Mouse (Mus musculus) midbrain, embryonic 12.5 days (tissue): Measurements from ENCODE around the gene Gngt2. TPM values are rescaled to one million over a fixed set of nuclear protein-coding genes. Genes with fewer than 3 reads are reported as not detected.
"Not testable (repeated sequence)": the region's sequence is repeated elsewhere in the genome, so short reads cannot be mapped to it uniquely, and the experiment has no call there.

Experiments used
- ATAC-seq: fragments of 200-750 bp; cut with Nextera tagmentation; 2 replicates; pipeline ENCODE4 v1.8.0; 2017; ENCODE audit warnings: low read depth, moderate TSS enrichment, moderate library complexity; ENCODE audit not compliant: low FRiP score
- H3K27ac ChIP-seq: fragments of 300-500 bp; sonication (generic); replicated peaks from 2 replicates; pipeline ENCODE4 v1.5.1; 2016; ENCODE audit warnings: mild to moderate bottlenecking
- H3K27me3 ChIP-seq: fragments of 300-500 bp; sonication (generic); 2 replicates; pipeline ENCODE4 v1.6.1; 2016; ENCODE audit warnings: mild to moderate bottlenecking
- H3K36me3 ChIP-seq: fragments of 300-500 bp; sonication (generic); 2 replicates; pipeline ENCODE4 v1.6.1; 2016
- H3K4me1 ChIP-seq: fragments of 300-500 bp; sonication (generic); 2 replicates; pipeline ENCODE4 v1.6.1; 2016
- H3K4me2 ChIP-seq: fragments of 300-500 bp; sonication (generic); replicated peaks from 2 replicates; pipeline ENCODE4 v1.6.1; 2016; ENCODE audit warnings: mild to moderate bottlenecking, moderate library complexity
- H3K4me3 ChIP-seq: fragments of 300-500 bp; sonication (generic); 2 replicates; pipeline ENCODE4 v1.5.1; 2016; ENCODE audit warnings: mild to moderate bottlenecking
- H3K9ac ChIP-seq: fragments of 300-500 bp; sonication (generic); replicated peaks from 2 replicates; pipeline ENCODE4 v1.6.1; 2016; ENCODE audit warnings: mild to moderate bottlenecking, moderate library complexity
- H3K9me3 ChIP-seq: fragments of 300-500 bp; sonication (generic); 2 replicates; pipeline ENCODE4 v1.6.1; 2016; ENCODE audit warnings: mild to moderate bottlenecking
- WGBS: fragments of 180-500 bp; shearing (Covaris S2); methylation state at CpG from one replicate; pipeline ENCODE4 v1.1.7; 2016; 5-methylcytosine and 5-hydroxymethylcytosine counted together
- polyA plus RNA-seq: library from polyadenylated mRNA; unstranded; fragments of >200 nt; fragmentation: Nextera tagmentation; extraction: Ambion mirVana; gene quantifications from 2 replicates; pipeline ENCODE4 v1.2.1, GENCODE M21; 2016

Gngt2 gene
- polyA plus RNA-seq, 1 experiment from 2014 or later = 4.1 TPM

- not testable (repeated sequence) for H3K27ac ChIP-seq, H3K9ac ChIP-seq, H3K4me2 ChIP-seq, H3K27me3 ChIP-seq, H3K9me3 ChIP-seq, H3K36me3 ChIP-seq, ATAC-seq, H3K4me3 ChIP-seq, H3K4me1 ChIP-seq
- 81% methylated on average over 2 of the region's 2 CpGs for WGBS
Measured at GRCm38 (mm10) chr11:95879861-95880260, 42.8 kb downstream of the Gngt2 start.

GRCm38 (mm10) chr11:95890462-95891051, 53.5 kb downstream of the Gngt2 start:
- H3K4me1 ChIP-seq = no peaks in the 10 kb centered on the region
- WGBS = 68% methylated on average over 2 of the region's 2 CpGs
- H3K27ac ChIP-seq = no peak overlapping the region
- no peaks in the 10 kb centered on the region for H3K36me3 ChIP-seq
- H3K9ac ChIP-seq = no peak overlapping the region
- ATAC-seq = no peak
- no peaks in the 10 kb centered on the region for H3K9me3 ChIP-seq
- H3K4me2 ChIP-seq = no peak overlapping the region
- H3K27me3 ChIP-seq = no peaks in the 10 kb centered on the region
- no peak overlapping the region for H3K4me3 ChIP-seq

Other genes starting within 250 kb of the Gngt2 start
- 21.7 and 24.0 TPM in 2 replicates for gene Ngfr, start 249.5 kb upstream of the Gngt2 start, polyA plus RNA-seq
- 175 and 176 TPM in 2 replicates for gene Phb, start 170.3 kb upstream of the Gngt2 start, polyA plus RNA-seq
- 28.2 and 29.4 TPM in 2 replicates for gene Zfp652, start 124.5 kb upstream of the Gngt2 start, polyA plus RNA-seq
- gene B130006D01Rik, start 113.6 kb upstream of the Gngt2 start, polyA plus RNA-seq = 1.2 and 1.6 TPM in 2 replicates
- not detected in 2 replicates for gene Phospho1, start 12.7 kb upstream of the Gngt2 start, polyA plus RNA-seq
- 1.8 TPM in 2 replicates for gene Abi3, start 5.3 kb downstream of the Gngt2 start, polyA plus RNA-seq
- not detected in 2 replicates for gene B4galnt2, start 77.7 kb downstream of the Gngt2 start, polyA plus RNA-seq
- gene Igf2bp1, start 168.7 kb downstream of the Gngt2 start, polyA plus RNA-seq = 98.1 and 104 TPM in 2 replicates
- not detected in 2 replicates for gene Gip, start 187.3 kb downstream of the Gngt2 start, polyA plus RNA-seq
- gene Snf8, start 197.7 kb downstream of the Gngt2 start, polyA plus RNA-seq = 111 and 126 TPM in 2 replicates
- 36.1 and 42.1 TPM in 2 replicates for gene Ube2z, start 228.2 kb downstream of the Gngt2 start, polyA plus RNA-seq
- 364 and 367 TPM in 2 replicates for gene Atp5g1, start 238.5 kb downstream of the Gngt2 start, polyA plus RNA-seq